Mouse (Mus musculus) liver, embryonic 15.5 days (tissue): Measurements from ENCODE around the gene Epo. TPM values are rescaled to one million over a fixed set of nuclear protein-coding genes. Genes with fewer than 3 reads are reported as not detected.

Experiments used
- ATAC-seq: fragments of 200-750 bp; cut with Nextera tagmentation; 2 replicates; pipeline ENCODE4 v1.8.0; 2017; ENCODE audit warnings: moderate number of reproducible peaks, mild to moderate bottlenecking, moderate library complexity; ENCODE audit not compliant: insufficient read depth
- H3K27ac ChIP-seq: fragments of 300-500 bp; sonication (generic); replicated peaks from 2 replicates; pipeline ENCODE4 v1.5.1; 2015; ENCODE audit warnings: mild to moderate bottlenecking, inconsistent platforms
- H3K27me3 ChIP-seq: fragments of 300-500 bp; sonication (generic); 2 replicates; pipeline ENCODE4 v1.6.1; 2015; ENCODE audit warnings: mild to moderate bottlenecking, inconsistent platforms
- H3K36me3 ChIP-seq: fragments of 300-500 bp; sonication (generic); replicated peaks from 2 replicates; pipeline ENCODE4 v1.6.1; 2015; ENCODE audit warnings: moderate library complexity, mild to moderate bottlenecking, inconsistent platforms
- H3K4me1 ChIP-seq: fragments of 300-500 bp; sonication (generic); replicated peaks from 2 replicates; pipeline ENCODE4 v1.6.1; 2015; ENCODE audit warnings: inconsistent platforms
- H3K4me2 ChIP-seq: fragments of 300-500 bp; sonication (generic); 2 replicates; pipeline ENCODE4 v1.6.1; 2015; ENCODE audit warnings: moderate library complexity, mild to moderate bottlenecking, inconsistent platforms
- H3K4me3 ChIP-seq: fragments of 300-500 bp; sonication (generic); replicated peaks from 2 replicates; pipeline ENCODE4 v1.5.1; 2015; ENCODE audit warnings: mild to moderate bottlenecking, inconsistent platforms
- H3K9ac ChIP-seq: fragments of 300-500 bp; sonication (generic); 2 replicates; pipeline ENCODE4 v1.6.1; 2015; ENCODE audit warnings: moderate library complexity, mild to moderate bottlenecking, inconsistent platforms
- H3K9me3 ChIP-seq: fragments of 300-500 bp; sonication (generic); replicated peaks from 2 replicates; pipeline ENCODE4 v1.6.1; 2016; ENCODE audit warnings: inconsistent platforms
- WGBS: fragments of 180-500 bp; shearing (Covaris S2); methylation state at CpG from one replicate; pipeline ENCODE4 v1.1.7; 2015; ENCODE audit warnings: mixed read lengths; ENCODE audit not compliant: insufficient replicate concordance; 5-methylcytosine and 5-hydroxymethylcytosine counted together
- polyA plus RNA-seq: library from polyadenylated mRNA; unstranded; fragments of >200 nt; fragmentation: Nextera tagmentation; extraction: Ambion mirVana; gene quantifications from 2 replicates; pipeline ENCODE4 v1.2.1, GENCODE M21; 2015

The Epo gene
- polyA plus RNA-seq, 1 experiment from 2014 or later = 1.0 TPM

GRCm38 (mm10) chr5:137519691-137520550 lies 13.1 kb downstream of the Epo start:
- Histone ChIP-seq H3K36me3 (peaks cover 68% of the 10 kb centered on the region), H3K9ac (no peak overlapping the region), H3K4me1 (peaks cover 11% of the 10 kb centered on the region), H3K9me3 (no peaks in the 10 kb centered on the region), H3K4me3 (no peak overlapping the region), H3K27ac (no peak overlapping the region), H3K4me2 (no peak overlapping the region), H3K27me3 (no peaks in the 10 kb centered on the region)
- WGBS = 89% methylated on average over 27 of the region's 27 CpGs
- ATAC-seq = no peak

- Histone ChIP-seq H3K4me1 (peaks cover 23% of the 10 kb centered on the region), H3K9ac (no peak within 1 kb of the TSS), H3K36me3 (peaks cover 62% of the 10 kb centered on the region), H3K9me3 (no peaks in the 10 kb centered on the region), H3K27ac (no peak within 1 kb of the TSS), H3K4me2 (no peak within 1 kb of the TSS), H3K27me3 (no peaks in the 10 kb centered on the region), H3K4me3 (no peak within 1 kb of the TSS)
- WGBS = 76% methylated on average over 5 of the region's 5 CpGs
- ATAC-seq = no peak
Measured at GRCm38 (mm10) chr5:137518436-137518835, 14.6 kb downstream of the Epo start, which contains the start of gene Gigyf1. Gene Gigyf1, plus strand, starts transcription at chr5:137518548.

DNA sequence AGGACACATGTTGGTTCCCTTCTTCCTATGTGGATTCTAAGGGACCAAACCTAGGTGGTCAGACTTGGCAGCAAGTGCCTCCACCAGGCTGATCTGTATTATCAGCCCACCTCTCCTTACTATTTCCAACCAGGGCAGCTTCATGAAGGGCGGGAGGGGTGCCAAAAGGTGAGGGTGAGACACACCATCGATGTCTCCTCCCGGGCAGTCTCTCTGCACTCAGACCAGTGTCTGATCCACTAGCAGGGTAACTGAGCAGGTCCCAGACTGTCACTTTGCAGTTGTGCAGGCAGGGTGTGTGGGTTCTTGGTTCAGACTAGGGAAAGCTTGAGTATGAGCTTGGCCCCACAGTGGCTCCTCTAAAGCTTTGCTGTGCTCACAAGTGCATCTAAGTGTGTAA lies 18.2 kb downstream of the Epo start:
- Histone ChIP-seq H3K9ac (no peak overlapping the region), H3K4me1 (peaks cover 54% of the 10 kb centered on the region), H3K27ac (no peak overlapping the region), H3K36me3 (peaks cover 25% of the 10 kb centered on the region), H3K4me2 (no peak overlapping the region), H3K4me3 (no peak overlapping the region), H3K27me3 (no peaks in the 10 kb centered on the region), H3K9me3 (no peaks in the 10 kb centered on the region)
- ATAC-seq = no peak
- WGBS = 69% methylated on average over 3 of the region's 3 CpGs

DNA sequence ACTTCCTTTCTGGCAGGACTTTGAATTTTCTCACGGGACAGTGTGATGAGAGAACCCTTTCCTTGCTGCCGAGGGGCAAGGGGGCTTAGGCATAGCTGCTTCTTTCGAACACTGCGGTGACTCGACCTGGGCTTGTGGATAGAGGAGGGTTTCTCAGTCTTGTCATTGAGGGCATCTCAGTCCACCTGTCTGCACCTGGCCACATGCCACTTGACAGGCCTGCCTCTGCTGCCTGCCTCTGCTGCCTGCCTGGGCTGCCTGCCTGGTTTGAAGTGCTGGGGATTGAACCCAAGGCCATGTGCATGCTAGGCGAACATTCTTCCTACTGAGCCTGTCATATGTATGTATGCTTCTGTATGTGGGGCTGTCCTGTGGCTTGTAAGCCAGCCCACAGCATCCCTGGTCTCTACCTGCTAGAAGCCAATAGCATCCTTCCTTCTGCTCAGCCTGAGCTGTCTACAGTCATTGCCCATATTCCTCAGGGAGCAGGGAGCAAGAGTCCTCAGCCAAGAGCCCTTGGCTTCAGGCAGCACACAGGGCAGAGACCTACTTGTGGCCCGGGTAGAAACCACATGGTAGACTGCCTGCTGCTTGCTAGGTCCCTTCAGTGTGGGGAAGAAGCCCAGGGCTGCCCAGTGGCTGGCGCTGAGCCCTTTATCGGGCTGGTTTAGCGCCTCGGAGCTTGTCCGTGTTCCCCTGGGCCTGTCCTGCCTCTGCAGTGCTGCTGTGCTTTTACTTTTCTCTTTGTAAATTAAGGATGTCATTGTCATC lies 18.9 kb downstream of the Epo start:
- peaks cover 57% of the 10 kb centered on the region for H3K4me1 ChIP-seq
- no peak overlapping the region for H3K4me3 ChIP-seq
- H3K27me3 ChIP-seq = no peaks in the 10 kb centered on the region
- no peak overlapping the region for H3K4me2 ChIP-seq
- WGBS = 77% methylated on average over 12 of the region's 12 CpGs
- H3K36me3 ChIP-seq = peaks cover 19% of the 10 kb centered on the region
- H3K9me3 ChIP-seq = no peaks in the 10 kb centered on the region
- ATAC-seq = no peak
- no peak overlapping the region for H3K27ac ChIP-seq
- no peak overlapping the region for H3K9ac ChIP-seq

GRCm38 (mm10) chr5:137512847-137513794 lies 19.9 kb downstream of the Epo start:
- Histone ChIP-seq H3K9ac (no peak overlapping the region), H3K4me3 (no peak overlapping the region), H3K4me2 (0 out of 2 replicates have a peak overlapping the region, but pooled peaks have one; percentile 2), H3K27ac (no peak overlapping the region), H3K4me1 (peaks cover 57% of the 10 kb centered on the region), H3K27me3 (no peaks in the 10 kb centered on the region; the same call in 1 of the 2 replicates), H3K9me3 (no peaks in the 10 kb centered on the region), H3K36me3 (peaks cover 11% of the 10 kb centered on the region; the same call in 1 of the 2 replicates)
- ATAC-seq = no peak
- 69% methylated on average over 11 of the region's 11 CpGs for WGBS

GRCm38 (mm10) chr5:137511706-137512105 lies 21.3 kb downstream of the Epo start:
- H3K9ac ChIP-seq = peak overlapping the region; percentile 97; the same call in 1 of the 2 replicates
- no peak overlapping the region for H3K27ac ChIP-seq
- H3K4me3 ChIP-seq = peak overlapping the region; percentile 92
- H3K36me3 ChIP-seq = peaks cover 8% of the 10 kb centered on the region; the same call in 1 of the 2 replicates
- ATAC-seq = no peak
- H3K4me1 ChIP-seq = peaks cover 57% of the 10 kb centered on the region
- 78% methylated on average over 3 of the region's 3 CpGs for WGBS
- H3K9me3 ChIP-seq = no peaks in the 10 kb centered on the region
- H3K27me3 ChIP-seq = no peaks in the 10 kb centered on the region; the same call in 1 of the 2 replicates
- peak overlapping the region; percentile 94 for H3K4me2 ChIP-seq

GRCm38 (mm10) chr5:137510573-137511390 lies 22.3 kb downstream of the Epo start:
- peaks cover 8% of the 10 kb centered on the region; the same call in 1 of the 2 replicates for H3K36me3 ChIP-seq
- H3K27me3 ChIP-seq = no peaks in the 10 kb centered on the region; the same call in 1 of the 2 replicates
- H3K4me2 ChIP-seq = peak overlapping the region; percentile 94
- peak overlapping the region; percentile 84 for H3K27ac ChIP-seq
- peak overlapping the region; percentile 97 for H3K9ac ChIP-seq
- no peaks in the 10 kb centered on the region for H3K9me3 ChIP-seq
- peak overlapping the region; percentile 92 for H3K4me3 ChIP-seq
- peak; percentile 72 for ATAC-seq
- under 1% methylated on average over 54 of the region's 83 CpGs for WGBS
- H3K4me1 ChIP-seq = peaks cover 50% of the 10 kb centered on the region

- ATAC-seq = peak; percentile 69
- Histone ChIP-seq H3K9me3 (no peaks in the 10 kb centered on the region), H3K4me1 (peaks cover 47% of the 10 kb centered on the region), H3K36me3 (peaks cover 8% of the 10 kb centered on the region; the same call in 1 of the 2 replicates), H3K9ac (peak overlapping the region; percentile 97), H3K4me2 (peak overlapping the region; percentile 94), H3K27ac (peak overlapping the region; percentile 84), H3K27me3 (no peaks in the 10 kb centered on the region; the same call in 1 of the 2 replicates), H3K4me3 (peak overlapping the region; percentile 92)
- 1% methylated on average over 46 of the region's 52 CpGs for WGBS
Measured at GRCm38 (mm10) chr5:137510014-137510501, 23.0 kb downstream of the Epo start.

DNA sequence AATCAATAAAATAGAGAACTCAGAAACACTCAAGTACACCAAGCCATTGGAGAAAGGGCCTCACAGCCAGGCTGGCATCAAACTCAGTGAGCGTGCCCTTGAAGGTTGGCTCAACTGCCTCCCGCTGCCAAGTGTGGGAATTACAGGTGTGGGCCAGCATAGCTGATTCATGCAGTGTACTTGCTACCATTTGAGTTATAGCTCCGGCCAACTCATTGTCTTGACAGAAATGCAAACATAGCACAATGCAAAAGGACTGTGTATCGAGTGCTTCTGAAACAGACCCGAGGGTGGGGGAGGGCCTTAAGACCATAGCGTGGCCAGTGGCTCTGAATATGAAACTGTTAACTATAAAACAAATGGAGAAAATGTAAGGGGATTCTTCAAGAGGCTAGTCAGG lies 29.0 kb downstream of the Epo start:
- peak overlapping the region; percentile 90 for H3K4me2 ChIP-seq
- H3K4me1 ChIP-seq = peaks cover 27% of the 10 kb centered on the region
- WGBS = 69% methylated on average over 6 of the region's 6 CpGs
- H3K9ac ChIP-seq = no peak overlapping the region
- no peak overlapping the region for H3K4me3 ChIP-seq
- ATAC-seq = no peak
- H3K27me3 ChIP-seq = no peaks in the 10 kb centered on the region; the same call in 1 of the 2 replicates
- peaks cover 15% of the 10 kb centered on the region for H3K36me3 ChIP-seq
- H3K9me3 ChIP-seq = no peaks in the 10 kb centered on the region
- H3K27ac ChIP-seq = peak overlapping the region; percentile 26; the same call in 1 of the 2 replicates
